Mouse (Mus musculus) heart, embryonic 11.5 days (tissue): ENCODE results near the gene Wfdc5. TPM values are rescaled to one million over a fixed set of nuclear protein-coding genes. Genes with fewer than 3 reads are reported as not detected.
A peak's percentile ranks its signal among the peaks of the same experiment; 100 is the strongest.

Source experiments
- ATAC-seq: fragments of 200-750 bp; cut with Nextera tagmentation; replicated peaks from 2 replicates; pipeline ENCODE4 v1.8.0; 2017; ENCODE audit warnings: moderate library complexity; ENCODE audit not compliant: insufficient number of reproducible peaks, low FRiP score, low TSS enrichment
- H3K27ac ChIP-seq: fragments of 300-500 bp; sonication (generic); 2 replicates; pipeline ENCODE4 v1.5.1; 2014; ENCODE audit warnings: mild to moderate bottlenecking, low read depth, low read length
- H3K27me3 ChIP-seq: fragments of 300-500 bp; sonication (generic); 2 replicates; pipeline ENCODE4 v1.6.1; 2014; ENCODE audit warnings: mild to moderate bottlenecking, low read length, mixed read lengths; ENCODE audit not compliant: control insufficient read depth, insufficient read depth
- H3K36me3 ChIP-seq: fragments of 300-500 bp; sonication (generic); 2 replicates; pipeline ENCODE4 v1.6.1; 2014; ENCODE audit warnings: mild to moderate bottlenecking, low read length, moderate library complexity, mixed read lengths; ENCODE audit not compliant: control insufficient read depth, insufficient read depth
- H3K4me1 ChIP-seq: fragments of 300-500 bp; sonication (generic); 2 replicates; pipeline ENCODE4 v1.6.1; 2014; ENCODE audit warnings: low read length; ENCODE audit not compliant: control insufficient read depth, insufficient read depth
- H3K4me2 ChIP-seq: fragments of 300-500 bp; sonication (generic); 2 replicates; pipeline ENCODE4 v1.6.1; 2014; ENCODE audit warnings: mild to moderate bottlenecking, moderate library complexity
- H3K4me3 ChIP-seq: fragments of 300-500 bp; sonication (generic); 2 replicates; pipeline ENCODE4 v1.5.1; 2014; ENCODE audit warnings: low read depth, low read length
- H3K9ac ChIP-seq: fragments of 300-500 bp; sonication (generic); 2 replicates; pipeline ENCODE4 v1.6.1; 2014; ENCODE audit warnings: mild to moderate bottlenecking, low read depth, low read length, moderate library complexity
- H3K9me3 ChIP-seq: fragments of 300-500 bp; sonication (generic); replicated peaks from 2 replicates; pipeline ENCODE4 v1.6.1; 2016; ENCODE audit warnings: low read length; ENCODE audit not compliant: control insufficient read depth
- WGBS: fragments of 180-500 bp; shearing (Covaris S2); extraction: QIAGEN DNeasy Blood & Tissue Kit; methylation state at CpG from one replicate; pipeline ENCODE4 v1.1.7; 2014; ENCODE audit not compliant: insufficient replicate concordance; 5-methylcytosine and 5-hydroxymethylcytosine counted together
- polyA plus RNA-seq: library from polyadenylated mRNA; unstranded; fragments of >200 nt; fragmentation: Nextera tagmentation; extraction: Ambion mirVana; gene quantifications from 2 replicates; pipeline ENCODE4 v1.2.1, GENCODE M21; 2014

Gene Wfdc5
- polyA plus RNA-seq, 1 experiment from 2014 or later: not detected

DNA sequence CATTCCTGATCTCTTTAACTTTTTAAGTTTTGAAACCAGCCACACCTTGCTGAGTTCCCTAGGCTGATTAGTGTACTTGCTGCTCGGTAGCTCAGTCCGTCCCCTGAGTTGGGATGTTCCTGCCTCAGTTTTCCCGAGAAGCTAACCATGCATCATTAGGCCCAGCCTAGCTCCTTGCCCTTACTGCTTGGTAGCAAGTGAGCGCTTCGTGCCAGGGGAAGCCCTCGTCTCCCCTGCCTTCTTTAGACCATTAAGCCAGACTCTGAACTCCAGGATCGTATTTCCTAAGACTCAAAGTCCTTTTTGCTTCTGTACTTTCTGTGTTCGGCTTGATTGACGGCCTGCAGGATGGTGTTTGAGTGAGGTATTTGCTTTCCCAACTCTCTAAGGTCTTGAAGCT is 798 bp upstream of the Wfdc5 start:
- Histone ChIP-seq H3K27me3 (peaks cover 2% of the 10 kb centered on the region; the same call in 1 of the 2 replicates), H3K4me2 (no peak overlapping the region), H3K27ac (no peak overlapping the region), H3K36me3 (no peaks in the 10 kb centered on the region), H3K4me1 (no peaks in the 10 kb centered on the region), H3K4me3 (no peak overlapping the region), H3K9ac (no peak overlapping the region), H3K9me3 (no peaks in the 10 kb centered on the region)
- ATAC-seq: no peak
- 70% methylated on average over 9 of the region's 9 CpGs for WGBS

GRCm38 (mm10) chr2:164180770-164181169 is 1.8 kb downstream of the Wfdc5 start:
- Histone ChIP-seq H3K4me3 (no peak overlapping the region), H3K9me3 (no peaks in the 10 kb centered on the region), H3K9ac (no peak overlapping the region), H3K36me3 (no peaks in the 10 kb centered on the region), H3K4me2 (no peak overlapping the region), H3K27ac (no peak overlapping the region), H3K27me3 (peaks cover 12% of the 10 kb centered on the region), H3K4me1 (no peaks in the 10 kb centered on the region)
- 80% methylated on average over 4 of the region's 4 CpGs for WGBS
- no peak for ATAC-seq

DNA sequence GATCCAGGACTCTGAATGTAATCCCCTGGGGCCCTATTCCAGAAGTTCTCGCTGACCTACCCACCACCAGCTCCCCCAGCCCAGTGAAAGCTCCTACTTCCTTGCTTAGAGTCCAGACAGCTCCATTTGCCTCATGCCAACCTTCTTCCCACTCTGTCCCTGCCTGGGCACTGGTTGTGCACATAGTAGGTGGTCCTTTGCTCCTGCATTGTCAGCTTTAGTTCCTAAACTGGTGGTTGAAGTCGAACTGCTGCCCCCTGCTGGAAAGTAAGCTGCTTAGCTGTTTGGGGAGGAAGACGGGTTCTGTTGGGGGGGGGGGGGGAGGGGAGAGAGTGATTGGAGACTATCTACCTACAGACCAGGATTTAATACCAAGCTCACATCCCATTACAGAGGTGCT is 2.4 kb downstream of the Wfdc5 start:
- ATAC-seq: no peak
- peaks cover 12% of the 10 kb centered on the region for H3K27me3 ChIP-seq
- no peaks in the 10 kb centered on the region for H3K9me3 ChIP-seq
- no peak overlapping the region for H3K4me2 ChIP-seq
- 38% methylated on average over 3 of the region's 3 CpGs for WGBS
- H3K4me1 ChIP-seq: no peaks in the 10 kb centered on the region
- no peaks in the 10 kb centered on the region for H3K36me3 ChIP-seq
- H3K9ac ChIP-seq: no peak overlapping the region
- H3K27ac ChIP-seq: no peak overlapping the region
- H3K4me3 ChIP-seq: no peak overlapping the region

DNA sequence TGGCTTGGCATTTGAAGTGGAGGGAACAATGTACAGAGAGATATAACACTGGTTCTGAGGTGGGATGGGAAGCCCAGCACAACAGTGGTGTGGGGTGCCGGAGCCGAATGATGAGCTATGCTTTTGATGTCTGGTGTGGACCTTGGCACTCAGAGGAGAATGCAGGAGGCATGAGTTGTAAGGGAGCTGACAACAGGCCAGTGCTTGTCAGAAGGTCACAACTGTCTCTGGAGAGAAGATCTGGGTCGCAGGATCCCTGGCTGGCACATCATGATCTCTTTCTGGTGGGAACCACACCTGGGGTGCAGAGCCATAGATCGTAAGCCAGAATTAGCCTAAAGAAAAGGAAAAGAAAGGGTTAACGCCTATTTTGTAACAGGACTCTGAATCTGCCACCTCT is 4.7 kb downstream of the Wfdc5 start:
- Histone ChIP-seq H3K27ac (no peak overlapping the region), H3K9me3 (no peaks in the 10 kb centered on the region), H3K4me1 (no peaks in the 10 kb centered on the region), H3K4me2 (no peak overlapping the region), H3K4me3 (no peak overlapping the region), H3K36me3 (no peaks in the 10 kb centered on the region), H3K9ac (no peak overlapping the region), H3K27me3 (peaks cover 12% of the 10 kb centered on the region)
- WGBS: 78% methylated on average over 5 of the region's 5 CpGs
- ATAC-seq: no peak

GRCm38 (mm10) chr2:164175850-164176249 is 6.7 kb downstream of the Wfdc5 start:
- WGBS: 67% methylated on average over 3 of the region's 3 CpGs
- no peak overlapping the region for H3K4me3 ChIP-seq
- no peaks in the 10 kb centered on the region for H3K9me3 ChIP-seq
- H3K4me1 ChIP-seq: peaks cover 5% of the 10 kb centered on the region
- no peak overlapping the region for H3K9ac ChIP-seq
- H3K27ac ChIP-seq: no peak overlapping the region
- no peak overlapping the region for H3K4me2 ChIP-seq
- peaks cover 22% of the 10 kb centered on the region for H3K27me3 ChIP-seq
- no peak for ATAC-seq
- no peaks in the 10 kb centered on the region for H3K36me3 ChIP-seq

DNA sequence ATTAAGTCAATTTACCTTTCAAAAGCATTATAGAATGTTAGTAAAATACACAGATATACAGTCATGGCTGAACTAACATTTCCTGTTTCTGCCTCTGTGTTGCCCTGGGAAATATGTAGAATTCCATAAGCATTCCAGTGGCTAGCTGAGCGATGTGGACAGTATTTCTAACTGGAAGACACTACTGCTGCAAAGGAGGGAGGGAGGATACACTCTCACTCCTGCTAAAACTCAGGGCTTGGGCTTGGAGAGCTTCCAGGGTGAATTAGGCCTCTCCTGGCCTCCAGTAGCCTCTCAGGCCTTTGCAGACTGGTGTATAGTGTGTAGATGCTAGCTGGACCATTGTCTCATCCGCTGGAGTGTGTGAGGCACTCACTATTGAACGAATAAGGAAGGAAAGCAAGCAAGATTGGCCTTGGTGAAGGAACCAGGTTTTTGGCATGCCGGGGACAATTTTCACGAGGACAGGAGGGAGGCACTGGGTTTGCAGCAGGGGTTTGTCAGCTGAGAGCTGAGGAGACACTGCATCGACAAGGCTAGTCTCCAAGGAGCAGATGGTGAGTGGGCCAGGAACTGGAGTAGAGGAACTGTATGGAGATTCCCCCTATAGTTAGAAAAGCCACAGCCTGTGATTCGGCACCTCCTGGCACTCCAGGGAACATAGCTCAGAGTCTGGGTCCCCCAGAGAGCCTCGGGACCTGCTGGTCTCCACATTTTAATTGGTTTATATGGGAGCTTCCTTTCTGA is 7.7 kb downstream of the Wfdc5 start:
- no peak for ATAC-seq
- Histone ChIP-seq H3K4me3 (no peak overlapping the region), H3K4me2 (no peak overlapping the region), H3K36me3 (no peaks in the 10 kb centered on the region), H3K27ac (no peak overlapping the region), H3K9ac (peak overlapping the region; percentile 34; the same call in 1 of the 2 replicates), H3K27me3 (peaks cover 32% of the 10 kb centered on the region), H3K4me1 (peaks cover 7% of the 10 kb centered on the region), H3K9me3 (no peaks in the 10 kb centered on the region)
- WGBS: 71% methylated on average over 8 of the region's 8 CpGs

DNA sequence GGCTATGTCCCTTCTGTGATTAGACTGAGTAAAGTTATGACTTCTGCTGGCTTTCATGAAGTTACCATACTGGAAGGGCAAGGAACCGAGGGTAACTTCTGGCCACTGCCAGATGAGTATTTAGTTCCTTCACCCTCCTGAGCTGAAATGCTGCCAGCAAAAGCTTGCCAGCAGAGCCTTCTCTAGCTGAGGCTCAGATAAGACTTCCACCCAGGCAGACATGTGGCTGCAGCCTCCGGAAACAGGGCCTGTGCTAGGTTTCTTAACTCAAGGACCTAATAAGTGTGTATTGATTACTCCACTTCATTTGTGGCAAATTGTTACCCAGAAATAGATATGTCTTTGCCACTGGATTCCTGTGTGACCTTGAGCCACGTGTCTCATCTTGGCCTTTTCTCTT is 9.1 kb downstream of the Wfdc5 start:
- no peak overlapping the region for H3K4me2 ChIP-seq
- H3K27me3 ChIP-seq: peaks cover 46% of the 10 kb centered on the region
- no peaks in the 10 kb centered on the region for H3K36me3 ChIP-seq
- H3K27ac ChIP-seq: no peak overlapping the region
- ATAC-seq: no peak
- no peak overlapping the region for H3K4me3 ChIP-seq
- no peak overlapping the region for H3K9ac ChIP-seq
- H3K4me1 ChIP-seq: peaks cover 8% of the 10 kb centered on the region
- WGBS: 37% methylated on average over 3 of the region's 3 CpGs
- no peaks in the 10 kb centered on the region; the same call in 1 of the 2 replicates for H3K9me3 ChIP-seq

- no peak for ATAC-seq
- no peak within 1 kb of the TSS for H3K27ac ChIP-seq
- no peak within 1 kb of the TSS for H3K9ac ChIP-seq
- H3K4me1 ChIP-seq: peaks cover 15% of the 10 kb centered on the region
- peaks cover 62% of the 10 kb centered on the region for H3K27me3 ChIP-seq
- peak within 1 kb of the TSS; percentile 74 for H3K4me2 ChIP-seq
- WGBS: under 1% methylated on average over 25 of the region's 29 CpGs
- no peaks in the 10 kb centered on the region for H3K36me3 ChIP-seq
- no peaks in the 10 kb centered on the region; the same call in 1 of the 2 replicates for H3K9me3 ChIP-seq
- H3K4me3 ChIP-seq: peak within 1 kb of the TSS; percentile 43
These were observed 11.6 kb downstream of the Wfdc5 start, which contains the start of gene Kcns1 for GRCm38 (mm10) chr2:164170902-164171301. Gene Kcns1 (minus strand): TSS chr2:164171113.

- 10% methylated on average over 11 of the region's 11 CpGs for WGBS
- Histone ChIP-seq H3K27ac (no peak overlapping the region), H3K4me3 (no peak overlapping the region), H3K9me3 (no peaks in the 10 kb centered on the region; the same call in 1 of the 2 replicates), H3K4me2 (peak overlapping the region; percentile 74; the same call in 1 of the 2 replicates), H3K36me3 (no peaks in the 10 kb centered on the region), H3K9ac (no peak overlapping the region), H3K27me3 (peaks cover 67% of the 10 kb centered on the region), H3K4me1 (peaks cover 15% of the 10 kb centered on the region)
- ATAC-seq: no peak
These were observed 12.2 kb downstream of the Wfdc5 start for GRCm38 (mm10) chr2:164170326-164170725.
